Mouse (Mus musculus) thymus, adult 2 months (tissue): ENCODE data around the gene Hist3h2ba.

ENCODE experiments used
- CTCF ChIP-seq: fragments of 200-500 bp; IDR thresholded peaks from 2 replicates; pipeline ENCODE4 v1.5.1; 2012; ENCODE audit warnings: mild to moderate bottlenecking, control low read depth, low read length, moderate library complexity, borderline replicate concordance; ENCODE audit not compliant: control insufficient read depth, poor library complexity, insufficient read depth; ENCODE audit errors: extremely low read depth
- POLR2A ChIP-seq: fragments of 200-500 bp; IDR thresholded peaks from 2 replicates; pipeline ENCODE4 v1.6.1; 2012; ENCODE audit warnings: mild to moderate bottlenecking, low read length, control low read depth, moderate library complexity; ENCODE audit not compliant: control insufficient read depth, poor library complexity, insufficient read depth; ENCODE audit errors: extremely low read depth

DNA sequence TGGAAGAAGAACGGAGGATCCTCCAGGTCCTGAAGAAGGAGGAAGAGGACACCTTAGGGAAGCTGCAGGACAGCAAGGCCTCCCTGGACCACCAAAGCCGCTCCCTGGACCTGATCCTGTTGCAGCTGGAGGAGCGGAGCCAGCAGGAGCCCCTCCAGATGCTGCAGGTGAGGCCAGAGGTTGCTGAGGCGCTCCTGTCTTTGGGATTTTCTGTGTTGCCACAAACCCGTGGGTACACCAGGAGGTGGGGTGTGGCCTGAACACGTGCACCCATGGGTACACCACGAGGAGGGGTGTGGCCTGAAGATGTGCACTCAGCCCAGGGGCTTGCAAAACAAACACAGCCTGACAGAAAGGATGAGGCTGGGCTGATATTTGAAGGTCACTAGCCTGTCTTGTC is 19.8 kb downstream of the Hist3h2ba start:
- TF ChIP-seq CTCF (no peak), POLR2A (no peak)
